Comparison of ENCODE assay signal across 11 mouse cellular contexts in the genomic region with DNA sequence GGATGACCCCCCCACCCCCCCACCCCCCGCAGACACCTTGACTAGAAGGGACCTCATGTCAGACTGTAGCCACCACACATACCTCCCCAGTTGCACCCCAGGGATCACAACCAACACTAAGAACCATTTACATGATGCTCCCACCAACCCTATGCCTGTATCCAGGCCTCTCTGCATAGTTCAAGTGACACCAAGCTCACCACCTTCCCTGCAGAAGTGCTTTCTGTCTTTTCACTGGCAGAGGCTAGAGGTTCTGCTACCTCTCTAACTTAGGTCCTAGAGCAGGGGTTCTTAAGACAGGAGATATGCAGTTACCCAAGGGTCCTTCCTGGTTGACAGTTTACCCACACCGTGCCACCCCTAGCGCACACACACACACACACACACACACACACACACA. TPM values are rescaled to one million over a fixed set of nuclear protein-coding genes. Genes with fewer than 3 reads are reported as not detected.
DNase-seq lines count a peak whose midpoint lies in the region; ATAC-seq and TF ChIP-seq lines count a peak whose summit lies in the region.
"Had no signal": no experiment of that assay in that cellular context is flagged by ENCODE, and none has a peak within 500 bp of the region (broad histone marks: within the 10 kb centered on the region; RNA-seq: fewer than 3 reads in every experiment).

No protein-coding gene starts in this region.

- H3K27me3 ChIP-seq in forebrain, embryonic 10.5 days (ENCODE audit: poor library complexity, severe bottlenecking) = peaks cover 5% of the 10 kb centered on the region
- H3K27me3 ChIP-seq in forebrain, embryonic 11.5 days (ENCODE audit: control insufficient read depth, insufficient read depth, low read length) = no peaks in the 10 kb centered on the region
- peaks cover 30% of the 10 kb centered on the region for H3K27me3 ChIP-seq in megakaryocyte, embryonic 14.5 days (replicated peaks)
- H3K27me3 ChIP-seq in limb, embryonic 14.5 days (ENCODE audit: control insufficient read depth, insufficient read depth, low read length) = no peaks in the 10 kb centered on the region
- no peaks in the 10 kb centered on the region for H3K27me3 ChIP-seq in stomach, postnatal 0 days (ENCODE audit: control insufficient read depth, insufficient read depth, low read length)

- 96% methylated on average over 3 of the region's 3 CpGs for WGBS in forebrain, embryonic 10.5 days
- 91% methylated on average over 3 of the region's 3 CpGs for WGBS in forebrain, embryonic 11.5 days
- 83% methylated on average over 3 of the region's 3 CpGs for WGBS in limb, embryonic 14.5 days
- WGBS in stomach, postnatal 0 days = 71% methylated on average over 3 of the region's 3 CpGs

- H3K9ac ChIP-seq in forebrain, embryonic 11.5 days (ENCODE audit: low read length) = no peak overlapping the region; the same call in 1 of the 2 replicates
- no peak overlapping the region for H3K9ac ChIP-seq in limb, embryonic 14.5 days (ENCODE audit: low read depth, low read length, severe bottlenecking)
- H3K9ac ChIP-seq in stomach, postnatal 0 days (ENCODE audit: low read length) = no peak overlapping the region

- no peak overlapping the region for H3K27ac ChIP-seq in forebrain, embryonic 10.5 days
- H3K27ac ChIP-seq in forebrain, embryonic 11.5 days (ENCODE audit: low read depth, low read length) = no peak overlapping the region
- H3K27ac ChIP-seq in limb, embryonic 14.5 days (replicated peaks; ENCODE audit: low read depth, low read length) = no peak overlapping the region
- peak overlapping the region; percentile 63 for H3K27ac ChIP-seq in stomach, postnatal 0 days (replicated peaks)

- no peak for TF ChIP-seq CTCF in stomach, postnatal 0 days (IDR thresholded peaks at IDR 0.05; ENCODE audit: low read depth)

- no peak overlapping the region for H3K4me2 ChIP-seq in forebrain, embryonic 11.5 days (ENCODE audit: low read depth, low read length, severe bottlenecking)
- peak overlapping the region; percentile 92 for H3K4me2 ChIP-seq in limb, embryonic 14.5 days (replicated peaks; ENCODE audit: low read depth, low read length, severe bottlenecking)
- peak overlapping the region; percentile 76 for H3K4me2 ChIP-seq in stomach, postnatal 0 days (replicated peaks; ENCODE audit: low read depth)

- peak overlapping the region; percentile 98 for H3K4me3 ChIP-seq in forebrain, embryonic 10.5 days
- no peak overlapping the region for H3K4me3 ChIP-seq in forebrain, embryonic 11.5 days (ENCODE audit: low read depth, low read length)
- peak overlapping the region; percentile 24 for H3K4me3 ChIP-seq in megakaryocyte, embryonic 14.5 days (replicated peaks)
- H3K4me3 ChIP-seq in limb, embryonic 14.5 days (replicated peaks; ENCODE audit: low read length) = peak overlapping the region; percentile 91
- no peak overlapping the region for H3K4me3 ChIP-seq in stomach, postnatal 0 days (ENCODE audit: low read depth, low read length)

- no peak for TF ChIP-seq POLR2A in limb, embryonic 14.5 days (IDR thresholded peaks at IDR 0.05; ENCODE audit: borderline replicate concordance, extremely low read depth, insufficient read depth, insufficient read length)

- DNase-seq in forebrain, embryonic 10.5 days (ENCODE audit: extremely low spot score, low spot score) = no peak
- DNase-seq in forebrain, embryonic 11.5 days (ENCODE audit: low spot score) = no peak
- no peak for DNase-seq in limb, embryonic 14.5 days (ENCODE audit: low spot score)
- DNase-seq in stomach, postnatal 0 days (ENCODE audit: low spot score) = no peak
- no peak for DNase-seq in adrenal gland, postnatal 14 days
- no peak for DNase-seq in spleen, postnatal 36 days (ENCODE audit: low spot score in 2 of 2)
- DNase-seq: spleen, adult 18-20 months had no signal

- no peaks in the 10 kb centered on the region for H3K9me3 ChIP-seq in forebrain, embryonic 10.5 days
- H3K9me3 ChIP-seq in forebrain, embryonic 11.5 days (ENCODE audit: control insufficient read depth, low read length) = no peaks in the 10 kb centered on the region
- H3K9me3 ChIP-seq in megakaryocyte, embryonic 14.5 days = no peaks in the 10 kb centered on the region
- no peaks in the 10 kb centered on the region for H3K9me3 ChIP-seq in limb, embryonic 14.5 days (ENCODE audit: control insufficient read depth, low read length)
- H3K9me3 ChIP-seq in stomach, postnatal 0 days (ENCODE audit: control insufficient read depth, low read length) = no peaks in the 10 kb centered on the region

- no peak for TF ChIP-seq EP300 in stomach, postnatal 0 days (optimal IDR thresholded peaks at IDR 0.05)

- ATAC-seq in forebrain, embryonic 11.5 days (replicated peaks; ENCODE audit: low FRiP score) = no peak
- no peak for ATAC-seq in megakaryocyte, adult 5-6 weeks (ENCODE audit: poor library complexity, severe bottlenecking)
- ATAC-seq in limb, embryonic 14.5 days (ENCODE audit: low FRiP score, low read depth) = no peak
- no peak for ATAC-seq in stomach, postnatal 0 days (ENCODE audit: low FRiP score, low TSS enrichment)

- H3K36me3 ChIP-seq in forebrain, embryonic 10.5 days (replicated peaks) = peaks cover 58% of the 10 kb centered on the region
- H3K36me3 ChIP-seq in forebrain, embryonic 11.5 days (ENCODE audit: control insufficient read depth, insufficient read depth, low read length) = no peaks in the 10 kb centered on the region
- peaks cover 19% of the 10 kb centered on the region for H3K36me3 ChIP-seq in megakaryocyte, embryonic 14.5 days (replicated peaks; ENCODE audit: low read length)
- H3K36me3 ChIP-seq in limb, embryonic 14.5 days (ENCODE audit: control insufficient read depth, insufficient read depth, low read length) = peaks cover 17% of the 10 kb centered on the region; the same call in 1 of the 2 replicates
- peaks cover 2% of the 10 kb centered on the region; the same call in 1 of the 2 replicates for H3K36me3 ChIP-seq in stomach, postnatal 0 days (ENCODE audit: control insufficient read depth, insufficient read depth, low read length)

- H3K4me1 ChIP-seq in forebrain, embryonic 10.5 days = peaks cover 91% of the 10 kb centered on the region
- peaks cover 25% of the 10 kb centered on the region; the same call in 1 of the 2 replicates for H3K4me1 ChIP-seq in forebrain, embryonic 11.5 days (replicated peaks; ENCODE audit: control insufficient read depth, insufficient read depth, low read length)
- peaks cover 94% of the 10 kb centered on the region for H3K4me1 ChIP-seq in megakaryocyte, embryonic 14.5 days
- peaks cover 72% of the 10 kb centered on the region for H3K4me1 ChIP-seq in limb, embryonic 14.5 days (ENCODE audit: control insufficient read depth, insufficient read depth, low read length)
- H3K4me1 ChIP-seq in stomach, postnatal 0 days (replicated peaks; ENCODE audit: control insufficient read depth, insufficient read depth) = peaks cover 36% of the 10 kb centered on the region

RNA-seq across cellular contexts. Expression of a gene that starts 3.8 kb away (rescaled TPM):
- polyA plus RNA-seq in forebrain, embryonic 10.5 days (2016; fragmentation: Nextera tagmentation; extraction: Ambion mirVana) = 3.5 and 4.0 TPM in 2 replicates
- 8.1 and 8.2 TPM in 2 replicates for polyA plus RNA-seq in forebrain, embryonic 11.5 days (2014; fragmentation: Nextera tagmentation; extraction: Ambion mirVana)
- 3.8 and 5.8 TPM in 2 replicates for polyA plus RNA-seq in megakaryocyte, embryonic 14.5 days (2012; ENCODE audit: insufficient read depth, low replicate concordance)
- total RNA-seq in megakaryocyte, adult 5-6 weeks (2015) = 1.1 and 1.3 TPM in 2 replicates
- total RNA-seq in megakaryocyte, adult 5-6 weeks (2017) = 1.6 and 1.7 TPM in 2 replicates
- polyA plus RNA-seq in limb, embryonic 14.5 days (2012; rRNA removed) = 14.2 and 22.8 TPM in 2 replicates
- 5.5 and 7.9 TPM in 2 replicates for polyA plus RNA-seq in limb, embryonic 14.5 days (2014; fragmentation: Nextera tagmentation; extraction: Ambion mirVana)
- 0.65 and 0.86 TPM in 2 replicates for polyA plus RNA-seq in stomach, postnatal 0 days (2015; fragmentation: Nextera tagmentation; extraction: Ambion mirVana)
- total RNA-seq in adrenal gland, postnatal 14 days (2021) = 31.9 and 33.5 TPM in 2 replicates

RNA-seq across cellular contexts. Expression of a gene that starts 11.6 kb away (rescaled TPM):
- polyA plus RNA-seq in forebrain, embryonic 10.5 days (2016; fragmentation: Nextera tagmentation; extraction: Ambion mirVana) = not detected in 2 replicates
- not detected in 2 replicates for polyA plus RNA-seq in forebrain, embryonic 11.5 days (2014; fragmentation: Nextera tagmentation; extraction: Ambion mirVana)
- not detected in 2 replicates for polyA plus RNA-seq in megakaryocyte, embryonic 14.5 days (2012; ENCODE audit: insufficient read depth, low replicate concordance)
- not detected in 2 replicates for total RNA-seq in megakaryocyte, adult 5-6 weeks (2015)
- not detected in 2 replicates for total RNA-seq in megakaryocyte, adult 5-6 weeks (2017)
- polyA plus RNA-seq in limb, embryonic 14.5 days (2012; rRNA removed) = not detected in 2 replicates
- not detected in 2 replicates for polyA plus RNA-seq in limb, embryonic 14.5 days (2014; fragmentation: Nextera tagmentation; extraction: Ambion mirVana)
- polyA plus RNA-seq in stomach, postnatal 0 days (2015; fragmentation: Nextera tagmentation; extraction: Ambion mirVana) = not detected in 2 replicates
- not detected in 2 replicates for total RNA-seq in adrenal gland, postnatal 14 days (2021)
- total RNA-seq: left cerebral cortex, adult 8-10 months had no signal
- polyA plus RNA-seq: C2C12 had no signal

RNA-seq across cellular contexts. Expression of a gene that starts 59.8 kb away (rescaled TPM):
- polyA plus RNA-seq in forebrain, embryonic 10.5 days (2016; fragmentation: Nextera tagmentation; extraction: Ambion mirVana) = 29.4 and 30.4 TPM in 2 replicates
- polyA plus RNA-seq in forebrain, embryonic 11.5 days (2014; fragmentation: Nextera tagmentation; extraction: Ambion mirVana) = 25.6 and 27.5 TPM in 2 replicates
- polyA plus RNA-seq in megakaryocyte, embryonic 14.5 days (2012; ENCODE audit: insufficient read depth, low replicate concordance) = 16.0 and 27.3 TPM in 2 replicates
- 730 and 815 TPM in 2 replicates for total RNA-seq in megakaryocyte, adult 5-6 weeks (2015)
- total RNA-seq in megakaryocyte, adult 5-6 weeks (2017) = 599 and 677 TPM in 2 replicates
- 33.6 and 34.4 TPM in 2 replicates for polyA plus RNA-seq in limb, embryonic 14.5 days (2012; rRNA removed)
- 24.3 and 28.5 TPM in 2 replicates for polyA plus RNA-seq in limb, embryonic 14.5 days (2014; fragmentation: Nextera tagmentation; extraction: Ambion mirVana)
- 16.1 and 17.4 TPM in 2 replicates for polyA plus RNA-seq in stomach, postnatal 0 days (2015; fragmentation: Nextera tagmentation; extraction: Ambion mirVana)
- 26.4 and 49.8 TPM in 2 replicates for total RNA-seq in adrenal gland, postnatal 14 days (2021)

Comparison
In these comparisons a context has a peak if more than half of its experiments do, and no peak if none do; other contexts are left out.
1. H3K4me3 ChIP-seq: peak in forebrain, embryonic 10.5 days (single experiment), megakaryocyte, embryonic 14.5 days (single experiment) and limb, embryonic 14.5 days (single experiment); none in forebrain, embryonic 11.5 days (single experiment) and stomach, postnatal 0 days (single experiment).